Mouse (Mus musculus): Measurements from ENCODE around the gene Tmem30b. TPM values are rescaled to one million over a fixed set of nuclear protein-coding genes. Genes with fewer than 3 reads are reported as not detected.

Gene Tmem30b
- polyA plus RNA-seq, 1 experiment from 2014 or later = 31.9 TPM

DNA sequence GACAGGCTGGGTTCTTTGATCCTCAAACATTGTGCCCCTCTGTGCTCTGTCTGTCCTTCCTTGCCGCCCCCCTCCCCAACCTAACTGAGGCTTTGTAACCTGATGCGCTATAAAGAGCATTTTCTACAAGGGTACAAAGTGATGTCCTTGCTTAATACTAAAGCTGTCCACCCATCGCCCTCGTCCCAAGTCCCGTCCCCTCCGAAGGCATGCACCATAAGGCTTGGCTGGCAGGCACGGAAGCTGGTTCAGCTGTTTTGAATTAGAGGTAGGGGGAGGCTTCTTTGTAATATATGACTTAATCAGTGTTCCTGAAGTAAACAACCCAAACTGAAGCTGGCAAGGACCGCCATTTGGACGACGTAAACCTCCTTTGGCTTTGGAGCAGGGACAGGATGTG, 51.0 kb downstream of the Tmem30b start:
- 45% methylated on average over 10 of the region's 10 CpGs for WGBS
- no peak overlapping the region for H3K9ac ChIP-seq (ENCODE audit: low read depth, low read length)
- H3K36me3 ChIP-seq (ENCODE audit: insufficient read depth, low read length) = no peaks in the 10 kb centered on the region
- H3K27me3 ChIP-seq (ENCODE audit: insufficient read depth, low read length) = no peaks in the 10 kb centered on the region
- H3K4me1 ChIP-seq (replicated peaks; ENCODE audit: insufficient read depth, low read length) = no peaks in the 10 kb centered on the region
- ATAC-seq (replicated peaks; ENCODE audit: low FRiP score, low read depth) (no peak), DNase-seq (ENCODE audit: low spot score) (no peak)
- H3K4me3 ChIP-seq (replicated peaks; ENCODE audit: low read depth, low read length) = no peak overlapping the region
- no peak for TF ChIP-seq CTCF (IDR thresholded peaks at IDR 0.05; ENCODE audit: low read depth)
- no peak overlapping the region for H3K4me2 ChIP-seq (ENCODE audit: low read length)
- H3K27ac ChIP-seq = no peak overlapping the region
- H3K9me3 ChIP-seq (replicated peaks; ENCODE audit: low read length) = no peaks in the 10 kb centered on the region

DNA sequence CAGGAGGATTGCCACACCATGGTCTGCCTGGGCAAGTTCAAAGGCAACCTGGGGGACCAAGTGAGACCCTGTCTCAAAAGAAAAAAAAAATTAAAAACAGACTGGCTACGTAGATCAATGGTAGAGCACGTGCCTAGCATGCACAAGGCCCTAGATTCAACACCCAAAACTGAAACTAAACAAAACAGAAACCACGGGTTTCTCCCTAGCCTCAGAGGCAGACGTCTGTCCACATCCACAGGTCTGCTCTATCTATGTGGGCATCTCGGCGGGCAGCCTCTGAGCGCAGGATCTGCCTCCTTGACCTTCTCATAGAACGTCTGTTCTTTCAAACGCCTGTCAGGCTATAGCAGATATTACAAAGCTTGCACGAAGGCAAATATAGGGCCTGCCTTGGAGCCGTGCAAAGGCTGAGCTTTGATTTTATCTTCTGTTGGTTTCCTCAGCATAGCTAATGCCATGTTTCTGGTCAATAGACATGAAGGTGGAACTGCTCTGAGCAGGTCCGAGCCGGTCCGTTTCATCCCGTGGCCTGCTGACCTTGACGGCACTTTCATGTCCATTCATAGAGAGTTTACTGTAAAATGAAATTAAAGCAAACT, 52.2 kb downstream of the Tmem30b start:
- Histone ChIP-seq H3K27ac (no peak overlapping the region), H3K9ac (ENCODE audit: low read depth, low read length) (no peak overlapping the region), H3K4me2 (ENCODE audit: low read length) (no peak overlapping the region), H3K4me3 (replicated peaks; ENCODE audit: low read depth, low read length) (no peak overlapping the region), H3K9me3 (replicated peaks; ENCODE audit: low read length) (no peaks in the 10 kb centered on the region), H3K4me1 (replicated peaks; ENCODE audit: insufficient read depth, low read length) (no peaks in the 10 kb centered on the region), H3K36me3 (ENCODE audit: insufficient read depth, low read length) (no peaks in the 10 kb centered on the region), H3K27me3 (ENCODE audit: insufficient read depth, low read length) (no peaks in the 10 kb centered on the region)
- TF ChIP-seq CTCF (IDR thresholded peaks at IDR 0.05; ENCODE audit: low read depth) = no peak
- 80% methylated on average over 16 of the region's 16 CpGs for WGBS
- ATAC-seq (replicated peaks; ENCODE audit: low FRiP score, low read depth) = no peak
- no peak for DNase-seq (ENCODE audit: low spot score)

Other genes with a start within 250 kb of the Tmem30b start
- gene Prkch, start 38.4 kb upstream of the Tmem30b start, polyA plus RNA-seq (2015; fragmentation: Nextera tagmentation; extraction: Ambion mirVana) = 10.4 and 11.2 TPM in 2 replicates